Mouse (Mus musculus) c-Kit-positive CD71-negative TER-119-negative erythroid progenitor cells, embryonic 14.5 days (primary cell): ENCODE measurements at regions not wholly inside any gene's neighbourhood (a gene's known extent, or its start where the extent isn't known, plus 50 kb on each side); places are given as distances from the start of the nearest gene placed in this dataset.
A peak's percentile ranks its signal among the peaks of the same experiment; 100 is the strongest.

Experiments used
- DNase-seq: peaks from one replicate; pipeline ENCODE4 v3.0.0-alpha.2; 2013; ENCODE audit warnings: low read depth

- peak; percentile 10 for DNase-seq
Measured at GRCm38 (mm10) chr10:9071630-9072029, 185.8 kb upstream of the Sash1 start.

GRCm38 (mm10) chr10:9069608-9070190 lies 183.8 kb upstream of the Sash1 start:
- no peak for DNase-seq

GRCm38 (mm10) chr10:9066566-9066965 lies 180.7 kb upstream of the Sash1 start:
- DNase-seq, result no peak

DNA sequence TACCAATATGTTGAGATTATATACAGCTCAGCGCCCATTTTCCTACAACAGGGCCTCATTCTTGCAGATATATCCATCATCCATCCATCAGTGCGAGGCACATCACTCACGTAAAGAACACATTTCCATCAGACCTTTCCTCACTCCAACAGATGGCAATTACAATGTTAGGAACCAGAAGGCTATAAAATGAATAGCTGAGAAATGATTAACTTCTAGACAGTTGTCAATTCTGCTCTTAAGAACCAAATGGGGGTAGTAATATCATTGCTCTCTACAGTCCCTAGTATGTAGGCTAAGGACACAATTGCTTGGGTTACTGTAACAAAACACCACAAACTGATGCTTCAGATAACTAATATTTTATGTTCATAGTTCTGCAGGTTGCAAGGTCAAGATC lies 176.1 kb upstream of the Sash1 start:
- no peak for DNase-seq

DNA sequence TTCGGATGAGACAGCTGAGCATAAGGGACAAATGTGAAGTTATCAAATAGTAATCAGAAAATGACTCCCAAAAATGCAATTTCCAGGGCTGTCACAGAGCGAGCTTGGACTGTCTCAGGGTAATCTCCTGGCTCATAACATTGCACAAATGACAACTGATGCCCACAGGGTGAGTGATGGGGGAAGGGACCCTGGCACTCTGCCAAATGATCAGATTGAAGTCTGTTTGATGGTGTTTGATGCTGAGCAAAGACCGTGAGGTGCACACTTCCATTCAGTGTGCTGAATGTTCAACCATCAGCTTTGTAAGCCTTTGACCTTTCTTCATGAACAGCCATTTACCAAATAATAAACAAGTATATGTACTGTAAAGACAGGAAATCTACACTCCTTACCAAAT lies 169.4 kb upstream of the Sash1 start:
- DNase-seq, result no peak

GRCm38 (mm10) chr10:9053371-9053770 lies 167.5 kb upstream of the Sash1 start:
- peak; percentile 1 for DNase-seq

GRCm38 (mm10) chr10:9047341-9047740 lies 161.5 kb upstream of the Sash1 start:
- no peak for DNase-seq

DNA sequence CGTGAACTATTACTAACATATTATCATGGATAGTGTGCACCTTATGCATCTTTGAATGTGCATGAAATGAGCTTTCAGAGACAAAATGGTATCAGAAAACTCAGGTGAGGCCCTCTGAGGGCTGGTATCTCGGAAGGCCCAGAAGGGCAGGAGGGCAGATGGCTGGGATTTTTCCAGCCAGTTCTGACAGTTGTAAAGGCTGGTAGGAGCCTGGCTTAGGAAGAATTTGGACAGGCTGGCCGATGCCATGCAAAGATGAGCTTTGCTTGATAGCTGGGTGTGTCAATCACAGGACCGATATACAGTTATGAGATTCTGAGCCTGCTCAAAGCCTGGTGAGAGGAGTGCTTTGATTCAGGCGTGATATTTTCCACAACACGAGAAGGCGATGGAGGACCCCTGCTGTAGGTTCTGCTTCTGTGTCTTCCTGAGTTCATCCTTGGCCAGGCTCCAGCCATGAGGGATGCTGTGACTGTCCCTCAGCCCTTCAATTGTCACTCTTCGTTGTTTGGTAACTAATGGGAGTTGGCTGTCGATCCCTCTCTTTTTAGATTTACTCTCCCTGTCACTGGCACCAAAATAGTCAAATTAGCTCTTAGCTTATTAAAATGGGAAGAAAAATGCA lies 159.0 kb upstream of the Sash1 start:
- no peak for DNase-seq

- DNase-seq, result no peak
Measured at GRCm38 (mm10) chr10:9043507-9043906, 157.6 kb upstream of the Sash1 start.

DNA sequence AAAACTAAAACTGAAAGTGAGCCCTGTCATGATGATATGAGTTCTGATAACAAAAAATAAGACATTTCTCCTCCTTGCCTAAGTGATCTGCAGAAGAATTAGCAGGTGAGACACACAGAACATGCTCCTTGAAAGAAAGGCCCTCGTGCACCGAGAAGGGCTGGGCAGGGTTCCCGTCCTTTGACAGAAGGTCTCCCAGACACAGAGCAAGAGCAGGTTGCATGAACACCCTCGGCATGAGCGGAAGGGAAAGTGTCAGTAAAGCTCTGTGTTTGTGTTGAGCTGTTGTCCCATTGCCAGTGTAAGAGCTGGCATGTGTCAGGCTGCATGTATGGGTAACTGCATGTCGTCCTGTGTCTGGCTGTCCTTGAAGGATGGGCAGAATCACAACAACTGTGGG lies 144.6 kb upstream of the Sash1 start:
- DNase-seq, result no peak

- no peak for DNase-seq
Measured at GRCm38 (mm10) chr10:9029506-9029905, 143.6 kb upstream of the Sash1 start.

DNA sequence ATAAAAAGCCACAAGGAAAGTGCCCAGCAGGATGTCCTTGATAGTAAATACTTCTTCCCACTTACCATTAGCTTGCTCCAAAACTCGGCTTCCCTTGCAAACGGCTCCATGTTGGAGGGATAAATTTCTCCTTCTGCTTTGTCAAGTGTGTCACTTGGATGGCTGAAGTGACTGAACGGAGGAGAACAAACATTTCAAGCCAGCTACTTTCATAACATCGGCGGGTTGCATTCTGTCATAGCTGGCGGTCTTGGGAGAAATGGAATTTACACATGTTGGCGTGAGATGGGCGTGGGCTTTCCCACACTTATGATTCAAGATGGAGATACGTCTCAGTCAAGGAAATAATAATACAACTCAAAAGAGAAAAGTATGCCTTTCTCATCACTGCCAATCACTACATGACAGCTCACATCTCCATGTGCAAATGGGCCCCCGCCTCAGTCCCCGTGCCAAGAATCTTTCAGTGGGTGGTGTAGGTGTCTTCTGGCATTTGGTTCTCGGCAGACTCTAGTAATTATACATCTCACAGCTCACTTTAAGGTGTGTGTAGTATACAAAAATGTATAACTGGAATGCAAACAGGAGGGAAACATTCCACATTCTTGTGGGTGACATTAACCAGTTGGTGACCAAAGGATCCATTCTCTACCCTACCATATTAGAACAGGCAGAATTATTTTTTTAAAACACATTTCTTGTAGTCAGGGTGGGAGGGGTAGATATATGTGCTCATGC lies 141.4 kb upstream of the Sash1 start:
- no peak for DNase-seq

GRCm38 (mm10) chr10:9014810-9015505 lies 129.1 kb upstream of the Sash1 start:
- no peak for DNase-seq

- no peak for DNase-seq
Measured at GRCm38 (mm10) chr10:9013549-9013925, 127.7 kb upstream of the Sash1 start.

- peak; percentile 28 for DNase-seq
Measured at GRCm38 (mm10) chr10:9012829-9013548, 127.1 kb upstream of the Sash1 start.

GRCm38 (mm10) chr10:9011906-9012305 lies 126.0 kb upstream of the Sash1 start:
- DNase-seq, result no peak

GRCm38 (mm10) chr10:9010191-9010590 lies 124.3 kb upstream of the Sash1 start:
- DNase-seq, result no peak

DNA sequence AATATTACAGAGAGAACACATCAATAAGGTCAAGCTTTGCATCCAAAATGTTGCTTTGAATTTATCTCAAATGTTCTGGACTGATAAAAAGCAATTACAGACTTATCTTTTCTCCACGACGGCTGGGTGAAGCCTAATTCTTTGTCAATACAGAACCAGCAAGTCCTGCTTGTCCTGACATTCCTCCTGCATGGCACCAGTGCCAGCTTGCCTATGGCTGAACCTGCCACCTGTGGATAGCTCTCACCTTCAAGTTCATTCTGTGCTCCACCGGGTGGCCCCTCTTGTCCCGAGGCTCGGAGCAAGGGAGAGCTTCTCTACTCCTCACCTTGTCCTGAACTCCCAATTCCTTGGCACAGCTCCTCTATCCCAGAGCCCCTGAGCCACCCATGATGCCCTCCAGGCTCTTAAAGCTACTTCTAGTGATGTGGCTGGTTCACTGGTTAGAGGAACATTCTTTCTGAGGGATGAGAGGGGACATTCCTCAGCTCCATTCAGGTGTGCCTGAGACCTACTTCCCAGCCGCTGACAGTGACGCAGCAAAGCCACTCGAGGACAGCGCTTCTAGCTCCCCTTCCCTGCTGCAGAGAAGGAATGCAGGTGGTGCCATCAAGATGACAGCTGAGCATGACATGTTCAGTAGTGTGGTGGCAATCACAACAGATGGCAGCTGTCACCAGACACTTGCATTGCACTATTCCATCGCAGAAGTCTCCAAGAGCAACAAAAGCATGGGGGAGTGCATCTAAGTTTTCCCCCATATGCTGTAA lies 119.5 kb upstream of the Sash1 start:
- DNase-seq, result no peak

GRCm38 (mm10) chr10:9002261-9002660 lies 116.4 kb upstream of the Sash1 start:
- DNase-seq, result no peak

DNA sequence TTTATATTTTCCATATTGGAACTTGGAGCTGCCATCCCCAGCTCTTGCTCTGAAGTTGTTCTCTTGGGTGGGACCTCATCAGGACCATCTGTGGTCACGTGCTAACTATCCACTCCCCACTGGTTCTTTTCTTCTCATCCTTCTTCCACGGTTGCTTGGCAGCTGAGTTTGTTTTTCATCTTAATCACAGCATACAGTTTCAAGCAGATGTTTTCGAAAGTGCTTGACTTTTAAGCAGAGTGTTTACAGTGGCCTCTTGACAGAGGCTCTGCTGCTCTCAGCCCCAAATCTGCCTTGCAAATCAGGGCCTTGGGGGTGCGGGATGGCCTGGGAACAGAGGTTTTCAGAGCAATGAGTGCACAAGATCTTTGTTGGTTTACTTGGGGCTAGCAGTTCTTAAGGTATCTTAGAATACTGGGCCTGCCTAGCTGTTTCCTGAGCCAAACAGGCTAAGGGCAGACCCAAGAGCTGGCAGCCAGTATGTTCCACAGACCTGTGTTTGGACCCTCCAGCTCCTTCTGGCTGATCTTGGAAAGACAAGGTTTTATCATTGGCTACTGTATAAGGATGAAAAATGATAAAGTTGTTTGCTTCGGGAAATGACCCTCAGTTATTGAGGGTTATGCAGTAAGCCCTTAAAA lies 113.0 kb upstream of the Sash1 start:
- DNase-seq, result no peak

GRCm38 (mm10) chr10:8998356-8998755 lies 112.5 kb upstream of the Sash1 start:
- no peak for DNase-seq
